Mouse (Mus musculus) kidney, adult 18-20 months (tissue): ENCODE results near the gene Ap4m1.
"Not testable (repeated sequence)": the region's sequence is repeated elsewhere in the genome, so short reads cannot be mapped to it uniquely, and the experiment has no call there.

Experiments
- DNase-seq: peaks from one replicate; pipeline ENCODE4 v3.0.0; 2021

Gene Ap4m1

DNA sequence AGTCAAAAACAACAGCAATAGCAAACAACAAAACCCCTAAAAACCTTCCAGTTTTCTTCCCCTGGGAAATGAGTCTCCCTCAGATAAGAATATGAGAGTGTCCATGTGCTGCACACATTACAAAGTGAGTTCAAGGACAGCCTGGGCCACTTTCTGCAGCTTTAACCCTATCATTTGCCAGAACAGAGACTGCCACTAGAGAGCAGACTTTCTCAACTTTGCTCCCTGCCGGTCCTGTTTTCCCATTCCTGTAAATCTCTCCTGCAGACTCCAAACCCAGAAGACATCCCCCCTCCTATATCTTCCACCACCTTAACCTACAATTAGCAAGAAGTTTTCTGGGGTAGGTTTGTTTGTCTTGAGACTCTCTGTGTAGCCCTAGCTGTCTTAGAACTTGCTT lies 27.8 kb downstream of the Ap4m1 start:
- no peak for DNase-seq

GRCm38 (mm10) chr5:138202086-138202485 lies 30.3 kb downstream of the Ap4m1 start:
- DNase-seq: no peak

DNA sequence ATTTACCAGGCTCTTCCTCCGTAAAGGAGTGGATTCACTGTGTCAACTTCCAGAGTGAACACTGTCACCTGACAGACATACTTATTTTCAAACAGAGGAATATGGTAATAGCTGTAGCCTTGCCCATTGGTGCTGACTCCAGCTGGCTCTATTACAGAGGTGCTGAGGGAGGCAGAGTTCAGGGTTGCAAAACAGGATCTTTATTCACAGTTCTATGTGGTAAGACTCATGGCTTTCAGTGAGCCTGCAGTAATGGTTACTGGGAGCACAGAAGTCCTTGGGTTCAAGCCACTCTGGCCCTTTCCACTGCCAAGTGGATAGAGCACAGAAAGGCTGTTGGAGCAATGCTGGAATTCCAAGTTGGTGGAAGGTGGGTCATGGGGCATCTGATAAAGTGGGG lies 35.5 kb downstream of the Ap4m1 start:
- DNase-seq: no peak

GRCm38 (mm10) chr5:138207873-138208272 lies 36.1 kb downstream of the Ap4m1 start:
- no peak for DNase-seq

DNA sequence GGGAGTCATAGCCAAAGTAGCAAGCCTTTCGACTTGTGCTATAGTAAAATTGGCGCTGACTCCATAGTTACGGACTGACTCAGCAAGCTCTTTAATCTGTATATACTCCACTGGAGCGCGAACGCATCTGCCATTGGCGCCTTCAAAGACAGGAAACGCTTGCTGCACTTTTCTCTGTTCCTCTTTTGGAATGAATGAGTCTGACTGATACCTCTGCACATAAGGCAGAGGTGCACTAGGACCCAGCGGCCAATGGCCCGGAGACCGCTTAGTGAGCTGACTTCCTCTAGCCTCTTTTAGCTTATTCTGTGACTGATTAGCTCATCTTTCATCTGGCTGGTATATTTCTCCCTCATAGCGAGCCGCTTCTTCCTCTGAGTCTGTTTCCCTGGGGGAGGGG lies 44.8 kb downstream of the Ap4m1 start:
- not testable (repeated sequence) for DNase-seq

- DNase-seq: no peak
Observed at GRCm38 (mm10) chr5:138219864-138220263, 48.1 kb downstream of the Ap4m1 start.

- peak; percentile 90 for DNase-seq
Observed at GRCm38 (mm10) chr5:138222111-138222510, 50.3 kb downstream of the Ap4m1 start.

DNA sequence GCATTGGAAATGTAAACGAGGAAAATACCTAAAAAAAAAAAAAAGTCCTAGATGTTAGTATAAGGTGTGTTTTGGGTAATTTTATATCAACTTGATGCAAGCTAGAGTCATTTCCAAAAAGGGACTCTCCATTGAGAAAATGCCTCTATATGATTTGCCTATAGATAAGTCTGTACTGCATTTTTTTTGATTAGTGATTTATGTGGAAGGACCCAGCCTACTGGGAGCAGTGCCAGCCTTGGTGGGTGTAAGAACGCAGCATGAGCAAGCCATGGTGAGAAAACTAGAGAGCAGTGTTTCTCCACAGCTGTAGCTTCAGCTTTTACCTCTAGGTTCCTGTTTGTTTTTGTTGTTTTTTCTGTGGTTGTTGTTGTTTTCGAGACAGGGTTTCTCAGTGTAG lies 51.5 kb downstream of the Ap4m1 start:
- DNase-seq: no peak

DNA sequence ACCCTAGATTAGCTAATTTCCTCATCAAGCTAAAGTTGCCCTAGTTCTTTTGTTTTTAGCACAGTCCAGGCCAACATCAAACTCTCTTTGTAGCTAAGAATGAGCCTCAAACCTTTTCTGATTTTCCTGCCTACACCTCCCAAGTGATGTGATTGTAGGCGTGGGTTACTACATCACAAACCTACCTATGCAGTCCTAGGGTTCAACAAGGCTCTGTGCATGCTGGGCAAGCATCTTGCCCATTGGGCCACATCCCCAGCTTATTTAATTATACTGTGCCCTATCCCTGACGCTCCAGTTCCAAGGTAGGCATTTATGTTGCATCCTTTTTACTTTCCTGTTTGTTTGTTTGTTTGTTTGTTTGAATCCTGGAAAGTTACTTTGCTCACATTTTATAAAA lies 53.9 kb downstream of the Ap4m1 start, which contains the start of gene Nxpe5:
Gene Nxpe5 (plus strand): TSS at position 199 of the 400 bp plus-strand sequence.
- DNase-seq: no peak

GRCm38 (mm10) chr5:138226491-138226890 lies 54.7 kb downstream of the Ap4m1 start:
- DNase-seq: no peak

DNA sequence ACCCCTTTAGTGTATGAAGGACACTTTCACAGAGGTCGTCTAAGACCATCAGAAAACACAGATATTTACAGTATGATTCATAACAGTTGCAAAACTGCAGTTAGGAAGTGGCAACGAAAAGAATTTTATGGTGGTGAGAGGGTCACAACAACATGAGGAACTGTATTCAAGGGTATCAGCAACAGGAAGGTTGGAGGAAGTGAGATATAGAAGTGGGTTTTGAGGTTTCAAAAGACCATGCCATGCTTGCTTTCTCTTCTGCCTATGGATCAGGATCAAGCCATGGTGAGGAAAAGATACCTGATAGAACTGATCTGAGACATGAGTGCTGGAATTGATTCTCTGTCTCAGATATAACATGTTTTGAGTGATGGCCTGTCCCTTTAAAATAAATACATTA lies 55.6 kb downstream of the Ap4m1 start:
- no peak for DNase-seq

DNA sequence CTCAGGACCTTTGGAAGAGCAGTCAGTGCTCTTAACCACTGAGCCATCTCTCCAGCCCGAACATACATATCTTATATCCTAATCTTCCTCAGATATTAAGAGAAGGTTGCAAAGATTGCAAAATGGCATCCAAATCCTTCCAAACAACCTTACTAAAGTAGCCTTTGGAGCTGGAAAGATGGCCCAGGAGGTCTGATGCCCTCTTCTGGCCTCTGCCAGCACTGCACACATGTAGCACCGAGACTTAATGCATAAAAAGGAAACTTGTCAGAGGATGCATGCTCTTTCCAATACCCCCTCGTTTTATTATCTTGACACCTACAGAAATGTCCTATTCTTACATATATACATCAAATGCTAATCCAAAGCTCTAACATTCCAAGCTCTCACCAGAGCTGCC lies 56.2 kb downstream of the Ap4m1 start:
- DNase-seq: peak; percentile 60

- DNase-seq: no peak
Observed at GRCm38 (mm10) chr5:138229511-138229910, 57.7 kb downstream of the Ap4m1 start.
